Mouse (Mus musculus): Measurements from ENCODE around the gene Pcare. TPM values are rescaled to one million over a fixed set of nuclear protein-coding genes. Genes with fewer than 3 reads are reported as not detected.

Gene Pcare
- polyA plus RNA-seq, 1 experiment from 2014 or later, result not detected

DNA sequence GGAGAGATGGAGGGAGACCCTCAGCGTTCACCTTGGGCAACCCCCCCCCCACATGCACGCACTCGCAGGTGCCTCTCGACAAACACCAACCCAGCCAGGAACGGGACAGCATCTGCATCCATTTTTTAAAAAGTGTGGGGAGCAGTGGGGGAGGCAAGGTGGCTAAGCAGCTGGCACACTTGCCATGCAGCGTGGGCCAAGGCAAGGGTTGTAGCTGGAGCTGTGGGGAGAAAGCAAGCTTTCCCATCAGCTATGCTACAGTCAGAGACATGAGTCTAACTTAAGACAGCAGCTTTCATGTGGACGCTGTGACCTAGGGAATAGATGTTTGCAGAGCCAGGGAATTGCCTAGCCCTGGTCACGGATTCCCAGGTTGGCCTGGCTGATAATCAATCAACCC, 57.5 kb downstream of the Pcare start:
- H3K36me3 ChIP-seq, result no peaks in the 10 kb centered on the region
- ATAC-seq (ENCODE audit: insufficient read depth, low FRiP score, low read depth), result no peak
- 77% methylated on average over 8 of the region's 8 CpGs for WGBS
- no peak overlapping the region for H3K27ac ChIP-seq
- H3K9ac ChIP-seq, result no peak overlapping the region
- H3K9me3 ChIP-seq, result no peaks in the 10 kb centered on the region
- no peaks in the 10 kb centered on the region for H3K27me3 ChIP-seq (replicated peaks)
- H3K4me2 ChIP-seq, result no peak overlapping the region
- no peak overlapping the region for H3K4me3 ChIP-seq (replicated peaks)
- H3K4me1 ChIP-seq, result no peaks in the 10 kb centered on the region

DNA sequence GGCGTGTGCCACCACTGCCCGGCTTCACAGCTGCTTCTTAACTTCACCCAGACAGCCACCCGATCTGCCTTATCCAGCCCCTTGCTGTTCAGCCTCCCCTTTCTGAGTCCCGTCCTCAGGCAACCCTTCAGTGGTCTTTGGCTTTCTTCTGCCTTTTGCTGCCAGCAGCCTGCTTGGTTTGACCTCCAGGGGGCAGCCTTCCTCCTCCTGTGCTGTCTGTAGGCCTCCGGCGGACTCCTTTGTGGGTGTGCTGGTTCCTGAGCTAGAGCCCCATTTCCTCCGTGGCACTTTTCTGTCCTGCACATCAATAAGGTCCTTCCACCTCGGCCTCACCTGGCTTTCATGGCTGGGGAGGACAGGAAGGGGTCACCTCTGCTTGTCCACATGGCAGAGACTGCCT, 58.9 kb downstream of the Pcare start:
- 56% methylated on average over 8 of the region's 8 CpGs for WGBS
- no peaks in the 10 kb centered on the region for H3K9me3 ChIP-seq
- no peak for ATAC-seq (ENCODE audit: insufficient read depth, low FRiP score, low read depth)

More for the DNA sequence above, 58.9 kb downstream of the Pcare start:
- H3K4me3 ChIP-seq (replicated peaks), result no peak overlapping the region
- H3K27me3 ChIP-seq (replicated peaks), result no peaks in the 10 kb centered on the region
- H3K36me3 ChIP-seq, result no peaks in the 10 kb centered on the region
- H3K9ac ChIP-seq, result no peak overlapping the region
- no peak overlapping the region for H3K27ac ChIP-seq
- no peak overlapping the region for H3K4me2 ChIP-seq
- H3K4me1 ChIP-seq, result no peaks in the 10 kb centered on the region

Other genes with a start within 250 kb of the Pcare start
- gene Ndc80, start 226.0 kb downstream of the Pcare start, polyA plus RNA-seq (2015; fragmentation: Nextera tagmentation; extraction: Ambion mirVana), result 41.2 and 41.3 TPM in 2 replicates
- gene Spdya, start 200.8 kb downstream of the Pcare start, polyA plus RNA-seq (2015; fragmentation: Nextera tagmentation; extraction: Ambion mirVana), result 0.72 and 0.78 TPM in 2 replicates
- gene Wdr43, start 137.0 kb downstream of the Pcare start, polyA plus RNA-seq (2015; fragmentation: Nextera tagmentation; extraction: Ambion mirVana), result 74.6 and 76.4 TPM in 2 replicates
- gene Togaram2, start 79.6 kb downstream of the Pcare start, polyA plus RNA-seq (2015; fragmentation: Nextera tagmentation; extraction: Ambion mirVana), result 0.39 and 0.40 TPM in 2 replicates
- 6.3 and 7.2 TPM in 2 replicates for gene Clip4, start 15.6 kb upstream of the Pcare start, polyA plus RNA-seq (2015; fragmentation: Nextera tagmentation; extraction: Ambion mirVana)